Mouse (Mus musculus) left cerebral cortex, postnatal 36 days (tissue): ENCODE data around the gene Gm21119. TPM values are rescaled to one million over a fixed set of nuclear protein-coding genes. Genes with fewer than 3 reads are reported as not detected.
A peak's percentile ranks its signal among the peaks of the same experiment; 100 is the strongest.
"Not testable (repeated sequence)": the region's sequence is repeated elsewhere in the genome, so short reads cannot be mapped to it uniquely, and the experiment has no call there.

Source experiments
- DNase-seq, 2 experiments: peaks; one replicate each; pipeline ENCODE4 v3.0.0; 2021 to 2022; ENCODE audit warnings: low spot score in 2 of 2, mixed read lengths in 1 of 2
- intact Hi-C: fragments of 180-260 bp; cut with DNase I; formaldehyde crosslinking; loops from one replicate; pipeline ENCODE4 v1.15.1; 2025
- total RNA-seq, 2 experiments: library from RNA; stranded (reverse); gene quantifications; 2 replicates each; pipeline ENCODE4 v1.2.3; 2021

Gene Gm21119
- total RNA-seq, 2 experiments from 2014 or later: 0.64 to 1.8 TPM

DNA sequence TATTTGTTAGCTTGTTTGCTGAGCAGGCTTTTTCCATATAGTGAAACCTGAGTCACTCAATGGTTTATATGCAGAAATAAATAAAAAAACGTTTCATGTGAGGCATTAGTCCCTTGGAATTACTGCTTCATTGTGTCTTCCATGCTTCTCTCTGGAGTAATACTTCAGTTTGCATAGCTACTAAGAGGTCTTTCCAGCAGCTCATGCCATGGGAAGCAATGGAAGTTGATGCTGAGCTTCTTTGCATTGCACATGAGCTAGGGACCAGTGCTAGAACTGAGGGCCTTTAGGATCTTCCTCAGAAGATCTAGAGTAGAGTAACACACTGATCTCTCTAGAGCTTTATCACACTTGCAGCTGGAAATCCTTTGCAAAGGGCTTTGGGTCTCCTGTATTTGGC lies 23.2 kb downstream of the Gm21119 start:
- intact Hi-C loops, DNase-seq: not testable (repeated sequence)

DNA sequence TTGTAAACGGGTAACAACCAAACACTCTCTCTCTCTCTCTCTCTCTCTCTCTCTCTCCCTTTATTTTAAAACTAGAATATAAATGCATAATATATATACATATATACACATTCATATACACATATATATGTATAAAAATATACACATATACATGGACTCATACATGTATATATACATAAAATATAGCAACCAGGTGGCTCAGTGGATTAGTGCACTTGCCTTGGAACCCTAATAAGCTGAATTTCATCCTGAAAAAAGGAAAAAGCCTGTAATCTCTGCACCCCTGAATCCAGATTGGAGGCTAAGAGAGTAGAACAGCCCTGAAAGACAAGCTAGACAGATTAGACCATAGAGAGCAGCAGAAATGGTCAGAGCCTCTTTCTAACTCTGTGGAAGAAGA lies 28.8 kb downstream of the Gm21119 start:
- intact Hi-C loops, DNase-seq: not testable (repeated sequence)

DNA sequence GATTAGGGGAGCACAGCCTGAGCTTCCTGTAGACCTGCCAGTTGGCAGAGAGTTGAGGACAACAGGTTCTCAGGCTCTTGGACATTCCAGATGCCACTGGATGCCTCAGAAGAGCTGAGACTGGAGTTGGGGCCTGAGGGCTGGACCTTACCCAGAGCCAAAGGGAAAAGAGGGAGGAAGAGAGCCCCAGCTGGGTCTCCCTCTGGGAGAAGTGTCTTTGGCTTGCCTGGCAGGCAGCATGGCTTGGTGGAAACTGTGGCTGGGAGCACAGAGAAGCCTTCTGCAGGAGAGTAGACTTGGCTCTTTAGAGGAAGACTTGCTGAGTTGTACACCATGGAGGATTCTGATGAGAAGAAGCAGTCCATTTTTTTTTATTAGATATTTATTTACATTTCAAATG lies 38.3 kb downstream of the Gm21119 start:
- intact Hi-C loops: not testable (repeated sequence)
- peak in 1 of 2 experiments; percentile 3 for DNase-seq

DNA sequence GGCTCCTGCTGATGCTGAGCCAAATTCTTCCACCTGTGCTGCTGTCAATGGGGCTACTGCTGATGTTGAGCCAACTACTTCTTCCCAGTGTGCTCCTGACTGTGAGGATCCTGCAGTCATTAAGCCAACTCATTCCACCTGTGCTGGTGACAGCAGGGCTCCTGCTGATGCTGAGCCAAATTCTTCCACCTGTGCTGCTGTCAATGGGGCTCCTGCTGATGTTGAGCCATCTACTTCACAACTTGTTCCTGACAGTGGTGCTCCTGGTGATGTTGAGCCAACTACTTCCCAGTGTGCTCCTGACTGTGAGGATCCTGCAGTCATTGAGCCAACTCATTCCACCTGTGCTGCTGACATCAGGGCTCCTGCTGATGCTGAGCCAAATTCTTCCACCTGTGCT lies 63.7 kb downstream of the Gm21119 start:
- DNase-seq: peak in 1 of 2 experiments; percentile 2
- intact Hi-C loops: not testable (repeated sequence)
